15 mouse cellular contexts compared by ENCODE assay signal in genomic region chr15:102005290-102005689, GRCm38 (mm10). TPM values are rescaled to one million over a fixed set of nuclear protein-coding genes. Genes with fewer than 3 reads are reported as not detected.
DNase-seq lines count a peak whose midpoint lies in the region; ATAC-seq and TF ChIP-seq lines count a peak whose summit lies in the region.
"Had no signal": no experiment of that assay in that cellular context is flagged by ENCODE, and none has a peak within 500 bp of the region (broad histone marks: within the 10 kb centered on the region; RNA-seq: fewer than 3 reads in every experiment).

No protein-coding gene starts in this region.

- WGBS in kidney, embryonic 16.5 days, result 49% methylated on average over 4 of the region's 4 CpGs
- WGBS in intestine, postnatal 0 days, result 26% methylated on average over 4 of the region's 4 CpGs
- WGBS in thymus, adult 2 months, result 75% methylated on average over 4 of the region's 4 CpGs

- H3K9ac ChIP-seq in kidney, embryonic 16.5 days (replicated peaks; ENCODE audit: low read length), result no peak overlapping the region
- H3K9ac ChIP-seq in intestine, postnatal 0 days (ENCODE audit: low read depth, low read length), result no peak overlapping the region
- H3K9ac ChIP-seq: liver, embryonic 12.5 days had no signal

- H3K4me2 ChIP-seq in kidney, embryonic 16.5 days (replicated peaks; ENCODE audit: low read depth, low read length), result no peak overlapping the region
- no peak overlapping the region; the same call in 1 of the 2 replicates for H3K4me2 ChIP-seq in intestine, postnatal 0 days (replicated peaks; ENCODE audit: low read depth)
- H3K4me2 ChIP-seq: liver, embryonic 12.5 days had no signal

- no peaks in the 10 kb centered on the region for H3K9me3 ChIP-seq in kidney, embryonic 16.5 days (ENCODE audit: low read length)
- no peaks in the 10 kb centered on the region for H3K9me3 ChIP-seq in intestine, postnatal 0 days (ENCODE audit: control insufficient read depth)
- H3K9me3 ChIP-seq: liver, embryonic 12.5 days; megakaryocyte, embryonic 14.5 days had no signal

- TF ChIP-seq POLR2A in thymus, adult 2 months (IDR thresholded peaks at IDR 0.05; ENCODE audit: control insufficient read depth, extremely low read depth, insufficient read depth, low read length, poor library complexity), result no peak

- peaks cover 9% of the 10 kb centered on the region for H3K4me1 ChIP-seq in kidney, embryonic 16.5 days (ENCODE audit: insufficient read depth, low read length)
- H3K4me1 ChIP-seq in intestine, postnatal 0 days (replicated peaks; ENCODE audit: control insufficient read depth, insufficient read depth, low read length), result peaks cover 11% of the 10 kb centered on the region
- H3K4me1 ChIP-seq in thymus, adult 2 months (replicated peaks; ENCODE audit: control insufficient read depth, insufficient read depth, low read length), result no peaks in the 10 kb centered on the region

- H3K36me3 ChIP-seq in kidney, embryonic 16.5 days (ENCODE audit: insufficient read depth, low read length), result no peaks in the 10 kb centered on the region
- H3K36me3 ChIP-seq in intestine, postnatal 0 days (ENCODE audit: control insufficient read depth, insufficient read depth), result peaks cover 6% of the 10 kb centered on the region; the same call in 1 of the 2 replicates
- H3K36me3 ChIP-seq in thymus, adult 2 months (ENCODE audit: control insufficient read depth, insufficient read depth, low read length), result no peaks in the 10 kb centered on the region
- H3K36me3 ChIP-seq: liver, embryonic 12.5 days had no signal

- peaks cover 31% of the 10 kb centered on the region for H3K27me3 ChIP-seq in kidney, embryonic 16.5 days (ENCODE audit: insufficient read depth, low read length)
- H3K27me3 ChIP-seq in intestine, postnatal 0 days (replicated peaks; ENCODE audit: control insufficient read depth, insufficient read depth, low read length), result no peaks in the 10 kb centered on the region
- H3K27me3 ChIP-seq in thymus, adult 2 months (ENCODE audit: control insufficient read depth, insufficient read depth, low read length), result peaks cover 5% of the 10 kb centered on the region; the same call in 1 of the 2 replicates

- no peak for DNase-seq in kidney, postnatal 10 days
- DNase-seq in 3T3-L1 (ENCODE audit: low read depth, low spot score), result peak; percentile 80
- DNase-seq in adrenal gland, adult 18-20 months (ENCODE audit: low spot score in 2 of 2), result peak; percentile 28 to 30
- DNase-seq in layer of hippocampus, postnatal 10 days (ENCODE audit: low spot score in 2 of 2), result no peak
- DNase-seq in retina, postnatal 1 day, result no peak
- no peak for DNase-seq in thymus, adult 2 months
- DNase-seq: cerebellum, adult 8-10 months; heart, adult 2 months; heart, postnatal 4 days had no signal

- 0 out of 2 replicates have a peak overlapping the region, but pooled peaks have one; percentile 13 for H3K27ac ChIP-seq in kidney, embryonic 16.5 days (ENCODE audit: low read length)
- peak overlapping the region; percentile 78 for H3K27ac ChIP-seq in intestine, postnatal 0 days (ENCODE audit: low read depth, low read length)
- H3K27ac ChIP-seq in thymus, adult 2 months (ENCODE audit: control insufficient read depth, insufficient read depth, low read length), result no peak overlapping the region
- H3K27ac ChIP-seq: heart, adult 2 months; liver, embryonic 12.5 days had no signal

- H3K4me3 ChIP-seq in kidney, embryonic 16.5 days (ENCODE audit: low read length), result no peak overlapping the region
- H3K4me3 ChIP-seq in intestine, postnatal 0 days (ENCODE audit: low read depth, low read length), result no peak overlapping the region
- H3K4me3 ChIP-seq in thymus, adult 2 months (ENCODE audit: control insufficient read depth, insufficient read depth, low read length), result no peak overlapping the region
- H3K4me3 ChIP-seq: heart, adult 2 months; liver, embryonic 12.5 days; megakaryocyte, embryonic 14.5 days had no signal

- no peak for TF ChIP-seq CTCF in intestine, postnatal 0 days (IDR thresholded peaks at IDR 0.05; ENCODE audit: low read depth)
- no peak for TF ChIP-seq CTCF in thymus, adult 2 months (IDR thresholded peaks at IDR 0.05; ENCODE audit: borderline replicate concordance, control insufficient read depth, extremely low read depth, insufficient read depth, low read length, poor library complexity)

- no peak for ATAC-seq in kidney, embryonic 16.5 days (ENCODE audit: low FRiP score, low TSS enrichment)
- peak; percentile 5; the same call in 1 of the 2 replicates for ATAC-seq in intestine, postnatal 0 days
- ATAC-seq: liver, embryonic 12.5 days had no signal

RNA-seq across cellular contexts. Expression of gene Krt8, which starts 1.0 kb away (rescaled TPM):
- 267 and 282 TPM in 2 replicates for polyA plus RNA-seq in kidney, embryonic 16.5 days (2015; fragmentation: Nextera tagmentation; extraction: Ambion mirVana)
- total RNA-seq in adrenal gland, adult 18-20 months (2021), result 1 to 10 TPM in 1 of 2 experiments, under 1 TPM in 1; 0.70 to 1.1 TPM
- 940 and 1,037 TPM in 2 replicates for polyA plus RNA-seq in intestine, postnatal 0 days (2015; fragmentation: Nextera tagmentation; extraction: Ambion mirVana)
- under 1 TPM in 1 of 2 experiments, not detected in 1; 0.71 TPM for total RNA-seq in layer of hippocampus, postnatal 10 days (2021)
- polyA plus RNA-seq in thymus, adult 2 months (2012; rRNA removed), result 220 and 270 TPM in 2 replicates
- total RNA-seq: layer of hippocampus, adult 18-20 months; left cerebral cortex, postnatal 10 days had no signal

RNA-seq across cellular contexts. Expression of gene Krt18, which starts 22.7 kb away (rescaled TPM):
- polyA plus RNA-seq in kidney, embryonic 16.5 days (2015; fragmentation: Nextera tagmentation; extraction: Ambion mirVana), result 216 and 223 TPM in 2 replicates
- total RNA-seq in adrenal gland, adult 18-20 months (2021), result 1 to 10 TPM; 1.0 to 1.3 TPM
- 364 and 368 TPM in 2 replicates for polyA plus RNA-seq in intestine, postnatal 0 days (2015; fragmentation: Nextera tagmentation; extraction: Ambion mirVana)
- 1 to 10 TPM in 1 of 2 experiments, under 1 TPM in 1; 0.85 to 1.6 TPM for total RNA-seq in layer of hippocampus, postnatal 10 days (2021)
- 197 and 219 TPM in 2 replicates for polyA plus RNA-seq in thymus, adult 2 months (2012; rRNA removed)

RNA-seq across cellular contexts. Expression of gene Krt78, which starts 51.2 kb away (rescaled TPM):
- polyA plus RNA-seq in kidney, embryonic 16.5 days (2015; fragmentation: Nextera tagmentation; extraction: Ambion mirVana), result 0.06 and 0.16 TPM in 2 replicates
- not detected for total RNA-seq in adrenal gland, adult 18-20 months (2021)
- 0.03 and 0.07 TPM in 2 replicates for polyA plus RNA-seq in intestine, postnatal 0 days (2015; fragmentation: Nextera tagmentation; extraction: Ambion mirVana)
- total RNA-seq in layer of hippocampus, postnatal 10 days (2021), result not detected
- 0.82 and 0.94 TPM in 2 replicates for polyA plus RNA-seq in thymus, adult 2 months (2012; rRNA removed)
- total RNA-seq: layer of hippocampus, adult 18-20 months had no signal
- polyA plus RNA-seq: heart, adult 2 months; liver, embryonic 12.5 days had no signal

Comparison
In these comparisons a context has a peak if more than half of its experiments do, and no peak if none do; other contexts are left out.
1. DNase-seq: peak in 3T3-L1 (single experiment) and adrenal gland, adult 18-20 months (2 of 2); none in kidney, postnatal 10 days (single experiment), layer of hippocampus, postnatal 10 days (0 of 2), retina, postnatal 1 day (single experiment) and thymus, adult 2 months (single experiment).